Mouse (Mus musculus) heart, postnatal 0 days (tissue): ENCODE measurements around the gene Casp9.

Experiments used
- CTCF ChIP-seq: IDR thresholded peaks from 2 replicates; pipeline ENCODE4 v1.5.1; 2016; ENCODE audit warnings: antibody characterized with exemption, control low read depth, low read depth
- EP300 ChIP-seq: IDR thresholded peaks from 2 replicates; pipeline ENCODE4 v1.6.1; 2016; ENCODE audit warnings: antibody characterized with exemption, low read depth

- TF ChIP-seq CTCF = peak; percentile 15; the same call in 1 of the 2 replicates
- no peak for TF ChIP-seq EP300
These were observed 28.7 kb downstream of the Casp9 start for GRCm38 (mm10) chr4:141822089-141822488.
